Mouse (Mus musculus) embryonic facial prominence, embryonic 13.5 days (tissue): ENCODE results near the gene Ccdc24. TPM values are rescaled to one million over a fixed set of nuclear protein-coding genes. Genes with fewer than 3 reads are reported as not detected.
A peak's percentile ranks its signal among the peaks of the same experiment; 100 is the strongest.

Experiments used
- ATAC-seq: fragments of 200-750 bp; cut with Nextera tagmentation; 2 replicates; pipeline ENCODE4 v1.8.0; 2017; ENCODE audit warnings: low read depth; ENCODE audit not compliant: insufficient number of reproducible peaks, insufficient read depth, low FRiP score, low TSS enrichment
- H3K27ac ChIP-seq: fragments of 300-500 bp; sonication (generic); 2 replicates; pipeline ENCODE4 v1.5.1; 2015; ENCODE audit warnings: moderate library complexity, mild to moderate bottlenecking, inconsistent platforms
- H3K27me3 ChIP-seq: fragments of 300-500 bp; sonication (generic); 2 replicates; pipeline ENCODE4 v1.6.1; 2015; ENCODE audit warnings: mild to moderate bottlenecking, inconsistent platforms
- H3K36me3 ChIP-seq: fragments of 300-500 bp; sonication (generic); 2 replicates; pipeline ENCODE4 v1.6.1; 2015; ENCODE audit warnings: mild to moderate bottlenecking, inconsistent platforms
- H3K4me1 ChIP-seq: fragments of 300-500 bp; sonication (generic); 2 replicates; pipeline ENCODE4 v1.6.1; 2015; ENCODE audit warnings: inconsistent platforms
- H3K4me2 ChIP-seq: fragments of 300-500 bp; sonication (generic); 2 replicates; pipeline ENCODE4 v1.6.1; 2015; ENCODE audit warnings: moderate library complexity, mild to moderate bottlenecking, inconsistent platforms
- H3K4me3 ChIP-seq: fragments of 300-500 bp; sonication (generic); 2 replicates; pipeline ENCODE4 v1.5.1; 2015; ENCODE audit warnings: mild to moderate bottlenecking, inconsistent platforms
- H3K9ac ChIP-seq: fragments of 300-500 bp; sonication (generic); 2 replicates; pipeline ENCODE4 v1.6.1; 2015; ENCODE audit warnings: mild to moderate bottlenecking, inconsistent platforms
- H3K9me3 ChIP-seq: fragments of 300-500 bp; sonication (generic); 2 replicates; pipeline ENCODE4 v1.6.1; 2016; ENCODE audit warnings: inconsistent platforms
- WGBS: fragments of 180-500 bp; shearing (Covaris S2); methylation state at CpG from one replicate; pipeline ENCODE4 v1.1.7; 2015; ENCODE audit warnings: mixed read lengths; 5-methylcytosine and 5-hydroxymethylcytosine counted together
- polyA plus RNA-seq: library from polyadenylated mRNA; unstranded; fragments of >200 nt; fragmentation: Nextera tagmentation; extraction: Ambion mirVana; gene quantifications from 2 replicates; pipeline ENCODE4 v1.2.1, GENCODE M21; 2015

The Ccdc24 gene
- polyA plus RNA-seq, 1 experiment from 2014 or later, result 1.9 TPM

GRCm38 (mm10) chr4:117890750-117891149 is 18.4 kb upstream of the Ccdc24 start:
- WGBS, result 89% methylated on average over 8 of the region's 8 CpGs
- H3K27ac ChIP-seq, result no peak overlapping the region
- ATAC-seq, result no peak
- H3K36me3 ChIP-seq, result peaks cover 27% of the 10 kb centered on the region
- peak overlapping the region; percentile 76 for H3K4me3 ChIP-seq
- peak overlapping the region; percentile 90 for H3K4me2 ChIP-seq
- no peaks in the 10 kb centered on the region for H3K9me3 ChIP-seq
- H3K4me1 ChIP-seq, result peaks cover 21% of the 10 kb centered on the region
- no peak overlapping the region for H3K9ac ChIP-seq
- no peaks in the 10 kb centered on the region for H3K27me3 ChIP-seq

- no peak for ATAC-seq
- WGBS, result 90% methylated on average over 14 of the region's 14 CpGs
- no peak overlapping the region for H3K9ac ChIP-seq
- no peak overlapping the region for H3K4me3 ChIP-seq
- no peak overlapping the region for H3K27ac ChIP-seq
- H3K9me3 ChIP-seq, result no peaks in the 10 kb centered on the region
- H3K4me1 ChIP-seq, result peaks cover 21% of the 10 kb centered on the region
- no peaks in the 10 kb centered on the region for H3K27me3 ChIP-seq
- H3K36me3 ChIP-seq, result peaks cover 27% of the 10 kb centered on the region
- no peak overlapping the region for H3K4me2 ChIP-seq
Observed at GRCm38 (mm10) chr4:117890031-117890430, 17.7 kb upstream of the Ccdc24 start.

GRCm38 (mm10) chr4:117889471-117889870 is 17.1 kb upstream of the Ccdc24 start:
- H3K27ac ChIP-seq, result no peak overlapping the region
- no peak overlapping the region for H3K4me3 ChIP-seq
- peaks cover 27% of the 10 kb centered on the region for H3K36me3 ChIP-seq
- no peaks in the 10 kb centered on the region for H3K27me3 ChIP-seq
- H3K9ac ChIP-seq, result no peak overlapping the region
- no peak for ATAC-seq
- WGBS, result 91% methylated on average over 15 of the region's 15 CpGs
- H3K4me1 ChIP-seq, result peaks cover 22% of the 10 kb centered on the region
- no peak overlapping the region for H3K4me2 ChIP-seq
- no peaks in the 10 kb centered on the region for H3K9me3 ChIP-seq

GRCm38 (mm10) chr4:117887920-117888319 is 15.6 kb upstream of the Ccdc24 start:
- no peak overlapping the region for H3K27ac ChIP-seq
- peak overlapping the region; percentile 75 for H3K4me3 ChIP-seq
- peaks cover 32% of the 10 kb centered on the region for H3K4me1 ChIP-seq
- no peak for ATAC-seq
- H3K36me3 ChIP-seq, result peaks cover 27% of the 10 kb centered on the region
- no peaks in the 10 kb centered on the region for H3K9me3 ChIP-seq
- peak overlapping the region; percentile 92 for H3K4me2 ChIP-seq
- 80% methylated on average over 2 of the region's 2 CpGs for WGBS
- H3K27me3 ChIP-seq, result no peaks in the 10 kb centered on the region
- 0 out of 2 replicates have a peak overlapping the region, but pooled peaks have one; percentile 82 for H3K9ac ChIP-seq

GRCm38 (mm10) chr4:117887133-117887532 is 14.8 kb upstream of the Ccdc24 start, which contains the start of gene Atp6v0b:
Atp6v0b (minus strand) TSS chr4:117887333.
- Histone ChIP-seq H3K9me3 (no peaks in the 10 kb centered on the region), H3K4me2 (peak within 1 kb of the TSS; percentile 92), H3K9ac (peak within 1 kb of the TSS; percentile 82), H3K27ac (no peak within 1 kb of the TSS), H3K36me3 (peaks cover 27% of the 10 kb centered on the region), H3K4me1 (peaks cover 36% of the 10 kb centered on the region), H3K27me3 (no peaks in the 10 kb centered on the region), H3K4me3 (peak within 1 kb of the TSS; percentile 75)
- under 1% methylated on average over 37 of the region's 37 CpGs for WGBS
- ATAC-seq, result peak; percentile 83

GRCm38 (mm10) chr4:117886644-117887043 is 14.3 kb upstream of the Ccdc24 start:
- Histone ChIP-seq H3K9me3 (no peaks in the 10 kb centered on the region), H3K9ac (peak overlapping the region; percentile 82), H3K27me3 (no peaks in the 10 kb centered on the region), H3K4me1 (peaks cover 40% of the 10 kb centered on the region), H3K4me3 (peak overlapping the region; percentile 75), H3K4me2 (peak overlapping the region; percentile 92), H3K27ac (no peak overlapping the region), H3K36me3 (peaks cover 27% of the 10 kb centered on the region)
- 3% methylated on average over 21 of the region's 24 CpGs for WGBS
- ATAC-seq, result no peak

- peaks cover 39% of the 10 kb centered on the region for H3K4me1 ChIP-seq
- no peaks in the 10 kb centered on the region for H3K27me3 ChIP-seq
- peak overlapping the region; percentile 75 for H3K4me3 ChIP-seq
- H3K27ac ChIP-seq, result no peak overlapping the region
- H3K4me2 ChIP-seq, result peak overlapping the region; percentile 92
- no peaks in the 10 kb centered on the region for H3K9me3 ChIP-seq
- WGBS, result 84% methylated on average over 9 of the region's 9 CpGs
- peaks cover 30% of the 10 kb centered on the region for H3K36me3 ChIP-seq
- peak overlapping the region; percentile 82 for H3K9ac ChIP-seq
- ATAC-seq, result no peak
Observed at GRCm38 (mm10) chr4:117885994-117886393, 13.6 kb upstream of the Ccdc24 start.

GRCm38 (mm10) chr4:117885093-117885492 is 12.7 kb upstream of the Ccdc24 start:
- Histone ChIP-seq H3K9me3 (no peaks in the 10 kb centered on the region), H3K4me2 (no peak overlapping the region), H3K9ac (no peak overlapping the region), H3K4me3 (no peak overlapping the region), H3K27me3 (no peaks in the 10 kb centered on the region), H3K27ac (no peak overlapping the region), H3K36me3 (peaks cover 39% of the 10 kb centered on the region), H3K4me1 (peaks cover 36% of the 10 kb centered on the region)
- ATAC-seq, result no peak
- 92% methylated on average over 10 of the region's 10 CpGs for WGBS

- Histone ChIP-seq H3K27ac (no peak overlapping the region), H3K36me3 (peaks cover 41% of the 10 kb centered on the region), H3K27me3 (no peaks in the 10 kb centered on the region), H3K4me1 (peaks cover 39% of the 10 kb centered on the region), H3K9ac (peak overlapping the region; percentile 88), H3K4me3 (peak overlapping the region; percentile 81), H3K9me3 (no peaks in the 10 kb centered on the region), H3K4me2 (peak overlapping the region; percentile 76)
- ATAC-seq, result no peak
- 100% methylated on average over 1 of the region's 1 CpGs for WGBS
Observed at GRCm38 (mm10) chr4:117884146-117884545, 11.8 kb upstream of the Ccdc24 start.

GRCm38 (mm10) chr4:117882701-117883691 is 10.6 kb upstream of the Ccdc24 start, which contains the start of gene B4galt2:
B4galt2 (minus strand) TSS chr4:117883487.
- Histone ChIP-seq H3K27me3 (no peaks in the 10 kb centered on the region), H3K4me1 (peaks cover 39% of the 10 kb centered on the region), H3K27ac (peak within 1 kb of the TSS; percentile 80), H3K9ac (peak within 1 kb of the TSS; percentile 88), H3K4me2 (peak within 1 kb of the TSS; percentile 76), H3K9me3 (no peaks in the 10 kb centered on the region), H3K4me3 (peak within 1 kb of the TSS; percentile 81), H3K36me3 (peaks cover 47% of the 10 kb centered on the region)
- WGBS, result 2% methylated on average over 49 of the region's 103 CpGs
- ATAC-seq, result peak; percentile 63

- Histone ChIP-seq H3K4me3 (no peak overlapping the region), H3K27me3 (no peaks in the 10 kb centered on the region), H3K4me2 (no peak overlapping the region), H3K9ac (no peak overlapping the region), H3K27ac (no peak overlapping the region), H3K36me3 (peaks cover 71% of the 10 kb centered on the region), H3K4me1 (peaks cover 17% of the 10 kb centered on the region), H3K9me3 (no peaks in the 10 kb centered on the region)
- WGBS, result 81% methylated on average over 5 of the region's 5 CpGs
- no peak for ATAC-seq
Observed at GRCm38 (mm10) chr4:117878703-117879102, 6.3 kb upstream of the Ccdc24 start.

GRCm38 (mm10) chr4:117878301-117878700 is 5.9 kb upstream of the Ccdc24 start:
- H3K27ac ChIP-seq, result no peak overlapping the region
- H3K4me3 ChIP-seq, result no peak overlapping the region
- H3K27me3 ChIP-seq, result no peaks in the 10 kb centered on the region
- peaks cover 15% of the 10 kb centered on the region for H3K4me1 ChIP-seq
- ATAC-seq, result no peak
- no peak overlapping the region for H3K9ac ChIP-seq
- H3K36me3 ChIP-seq, result peaks cover 75% of the 10 kb centered on the region
- 70% methylated on average over 10 of the region's 10 CpGs for WGBS
- no peaks in the 10 kb centered on the region for H3K9me3 ChIP-seq
- no peak overlapping the region for H3K4me2 ChIP-seq
